Mouse (Mus musculus): Measurements from ENCODE around the gene Frmd8. TPM values are rescaled to one million over a fixed set of nuclear protein-coding genes. Genes with fewer than 3 reads are reported as not detected.

The Frmd8 gene
- polyA plus RNA-seq, 1 experiment = 23.1 TPM

GRCm38 (mm10) chr19:5849843-5850527, 25.1 kb downstream of the Frmd8 start:
- WGBS = 6% methylated on average over 11 of the region's 11 CpGs
- Histone ChIP-seq H3K4me1 (ENCODE audit: control insufficient read depth, insufficient read depth, low read length) (peaks cover 35% of the 10 kb centered on the region), H3K36me3 (ENCODE audit: control insufficient read depth, insufficient read depth, low read length) (no peaks in the 10 kb centered on the region; the same call in 1 of the 2 replicates), H3K27me3 (replicated peaks; ENCODE audit: control insufficient read depth, insufficient read depth, low read length) (no peaks in the 10 kb centered on the region), H3K4me3 (ENCODE audit: insufficient read depth, low read depth, low read length) (no peak overlapping the region), H3K27ac (ENCODE audit: insufficient read depth, low read depth, low read length) (peak overlapping the region; percentile 97)
- peak; percentile 98 for DNase-seq
- no peak for TF ChIP-seq POLR2A (IDR thresholded peaks at IDR 0.05; ENCODE audit: low read depth, low read length)
- TF ChIP-seq CTCF (conservative IDR thresholded peaks at IDR 0.05; ENCODE audit: insufficient read depth, insufficient read length, low read depth, low read length) = peak; percentile 95

GRCm38 (mm10) chr19:5848826-5849672, 26.0 kb downstream of the Frmd8 start:
- H3K27me3 ChIP-seq (replicated peaks; ENCODE audit: control insufficient read depth, insufficient read depth, low read length) = no peaks in the 10 kb centered on the region
- DNase-seq = peak; percentile 71
- H3K4me3 ChIP-seq (ENCODE audit: insufficient read depth, low read depth, low read length) = peak overlapping the region; percentile 37
- peak overlapping the region; percentile 97 for H3K27ac ChIP-seq (ENCODE audit: insufficient read depth, low read depth, low read length)
- WGBS = 12% methylated on average over 13 of the region's 13 CpGs
- H3K36me3 ChIP-seq (ENCODE audit: control insufficient read depth, insufficient read depth, low read length) = peaks cover 2% of the 10 kb centered on the region; the same call in 1 of the 2 replicates
- TF ChIP-seq CTCF (conservative IDR thresholded peaks at IDR 0.05; ENCODE audit: insufficient read depth, insufficient read length, low read depth, low read length) = 0 out of 2 replicates have a peak, but pooled peaks have one; percentile 0
- TF ChIP-seq POLR2A (IDR thresholded peaks at IDR 0.05; ENCODE audit: low read depth, low read length) = no peak
- peaks cover 35% of the 10 kb centered on the region for H3K4me1 ChIP-seq (ENCODE audit: control insufficient read depth, insufficient read depth, low read length)

GRCm38 (mm10) chr19:5848032-5848825, 26.8 kb downstream of the Frmd8 start:
- TF ChIP-seq CTCF (conservative IDR thresholded peaks at IDR 0.05; ENCODE audit: insufficient read depth, insufficient read length, low read depth, low read length) (no peak), POLR2A (IDR thresholded peaks at IDR 0.05; ENCODE audit: low read depth, low read length) (peak; percentile 31)
- peak; percentile 90 for DNase-seq
- 7% methylated on average over 14 of the region's 14 CpGs for WGBS
- Histone ChIP-seq H3K4me3 (ENCODE audit: insufficient read depth, low read depth, low read length) (peak overlapping the region; percentile 37), H3K4me1 (ENCODE audit: control insufficient read depth, insufficient read depth, low read length) (peaks cover 35% of the 10 kb centered on the region), H3K27me3 (replicated peaks; ENCODE audit: control insufficient read depth, insufficient read depth, low read length) (no peaks in the 10 kb centered on the region), H3K36me3 (ENCODE audit: control insufficient read depth, insufficient read depth, low read length) (peaks cover 9% of the 10 kb centered on the region), H3K27ac (ENCODE audit: insufficient read depth, low read depth, low read length) (peak overlapping the region; percentile 97)

- 23% methylated on average over 4 of the region's 4 CpGs for WGBS
- Histone ChIP-seq H3K4me3 (ENCODE audit: insufficient read depth, low read depth, low read length) (peak overlapping the region; percentile 37), H3K4me1 (ENCODE audit: control insufficient read depth, insufficient read depth, low read length) (peaks cover 35% of the 10 kb centered on the region), H3K27me3 (replicated peaks; ENCODE audit: control insufficient read depth, insufficient read depth, low read length) (no peaks in the 10 kb centered on the region), H3K27ac (ENCODE audit: insufficient read depth, low read depth, low read length) (peak overlapping the region; percentile 97), H3K36me3 (ENCODE audit: control insufficient read depth, insufficient read depth, low read length) (peaks cover 11% of the 10 kb centered on the region)
- TF ChIP-seq CTCF (conservative IDR thresholded peaks at IDR 0.05; ENCODE audit: insufficient read depth, insufficient read length, low read depth, low read length) (no peak), POLR2A (IDR thresholded peaks at IDR 0.05; ENCODE audit: low read depth, low read length) (no peak)
- no peak for DNase-seq
Measured at GRCm38 (mm10) chr19:5847306-5847796, 27.7 kb downstream of the Frmd8 start.

GRCm38 (mm10) chr19:5846557-5847305, 28.3 kb downstream of the Frmd8 start:
- peak; percentile 96 for DNase-seq
- TF ChIP-seq POLR2A (IDR thresholded peaks at IDR 0.05; ENCODE audit: low read depth, low read length) = no peak
- TF ChIP-seq CTCF (conservative IDR thresholded peaks at IDR 0.05; ENCODE audit: insufficient read depth, insufficient read length, low read depth, low read length) = no peak
- Histone ChIP-seq H3K4me3 (ENCODE audit: insufficient read depth, low read depth, low read length) (peak overlapping the region; percentile 59), H3K27me3 (replicated peaks; ENCODE audit: control insufficient read depth, insufficient read depth, low read length) (no peaks in the 10 kb centered on the region), H3K36me3 (ENCODE audit: control insufficient read depth, insufficient read depth, low read length) (peaks cover 11% of the 10 kb centered on the region), H3K4me1 (ENCODE audit: control insufficient read depth, insufficient read depth, low read length) (peaks cover 35% of the 10 kb centered on the region), H3K27ac (ENCODE audit: insufficient read depth, low read depth, low read length) (peak overlapping the region; percentile 97)
- under 1% methylated on average over 16 of the region's 16 CpGs for WGBS

- DNase-seq = no peak
- Histone ChIP-seq H3K27ac (ENCODE audit: insufficient read depth, low read depth, low read length) (peak overlapping the region; percentile 97), H3K36me3 (ENCODE audit: control insufficient read depth, insufficient read depth, low read length) (peaks cover 11% of the 10 kb centered on the region), H3K4me1 (ENCODE audit: control insufficient read depth, insufficient read depth, low read length) (peaks cover 35% of the 10 kb centered on the region), H3K27me3 (replicated peaks; ENCODE audit: control insufficient read depth, insufficient read depth, low read length) (no peaks in the 10 kb centered on the region), H3K4me3 (ENCODE audit: insufficient read depth, low read depth, low read length) (peak overlapping the region; percentile 59)
- TF ChIP-seq POLR2A (IDR thresholded peaks at IDR 0.05; ENCODE audit: low read depth, low read length) (no peak), CTCF (conservative IDR thresholded peaks at IDR 0.05; ENCODE audit: insufficient read depth, insufficient read length, low read depth, low read length) (no peak)
- WGBS = under 1% methylated on average over 7 of the region's 7 CpGs
Measured at GRCm38 (mm10) chr19:5846154-5846553, 28.9 kb downstream of the Frmd8 start.

All from kidney, adult 2 months (tissue).